Mouse (Mus musculus): ENCODE results near the gene Tpcn2. TPM values are rescaled to one million over a fixed set of nuclear protein-coding genes. Genes with fewer than 3 reads are reported as not detected.

The Tpcn2 gene
- polyA plus RNA-seq, 1 experiment = 49.2 TPM

DNA sequence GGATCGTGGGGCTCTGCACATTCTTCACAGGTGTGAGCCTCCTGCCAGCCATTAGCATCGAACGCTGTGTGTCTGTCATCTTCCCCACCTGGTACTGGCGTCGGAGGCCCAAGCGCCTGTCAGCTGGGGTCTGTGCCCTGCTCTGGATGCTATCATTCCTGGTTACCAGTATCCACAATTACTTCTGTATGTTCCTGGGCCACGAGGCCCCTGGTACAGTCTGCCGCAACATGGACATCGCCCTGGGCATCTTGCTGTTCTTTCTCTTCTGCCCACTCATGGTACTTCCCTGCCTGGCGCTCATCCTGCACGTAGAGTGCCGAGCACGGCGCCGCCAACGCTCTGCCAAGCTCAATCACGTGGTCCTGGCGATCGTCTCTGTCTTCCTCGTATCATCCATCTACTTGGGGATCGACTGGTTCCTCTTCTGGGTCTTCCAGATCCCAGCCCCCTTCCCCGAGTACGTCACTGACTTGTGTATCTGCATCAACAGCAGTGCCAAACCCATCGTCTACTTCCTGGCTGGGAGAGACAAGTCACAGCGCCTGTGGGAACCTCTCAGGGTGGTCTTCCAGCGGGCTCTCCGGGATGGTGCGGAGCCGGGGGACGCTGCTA lies 24.4 kb upstream of the Tpcn2 start:
- no peak for DNase-seq
- TF ChIP-seq CTCF (IDR thresholded peaks at IDR 0.05; ENCODE audit: borderline replicate concordance, control insufficient read depth, extremely low read depth, insufficient read depth, low read length, poor library complexity) = no peak
- TF ChIP-seq POLR2A (IDR thresholded peaks at IDR 0.05; ENCODE audit: control insufficient read depth, extremely low read depth, insufficient read depth, low read length, poor library complexity) = no peak
- Histone ChIP-seq H3K27ac (ENCODE audit: control insufficient read depth, insufficient read depth, low read length) (no peak overlapping the region), H3K4me1 (replicated peaks; ENCODE audit: control insufficient read depth, insufficient read depth, low read length) (no peaks in the 10 kb centered on the region), H3K27me3 (ENCODE audit: control insufficient read depth, insufficient read depth, low read length) (no peaks in the 10 kb centered on the region), H3K36me3 (ENCODE audit: control insufficient read depth, insufficient read depth, low read length) (no peaks in the 10 kb centered on the region), H3K4me3 (ENCODE audit: control insufficient read depth, insufficient read depth, low read length) (no peak overlapping the region)
- 80% methylated on average over 30 of the region's 30 CpGs for WGBS

DNA sequence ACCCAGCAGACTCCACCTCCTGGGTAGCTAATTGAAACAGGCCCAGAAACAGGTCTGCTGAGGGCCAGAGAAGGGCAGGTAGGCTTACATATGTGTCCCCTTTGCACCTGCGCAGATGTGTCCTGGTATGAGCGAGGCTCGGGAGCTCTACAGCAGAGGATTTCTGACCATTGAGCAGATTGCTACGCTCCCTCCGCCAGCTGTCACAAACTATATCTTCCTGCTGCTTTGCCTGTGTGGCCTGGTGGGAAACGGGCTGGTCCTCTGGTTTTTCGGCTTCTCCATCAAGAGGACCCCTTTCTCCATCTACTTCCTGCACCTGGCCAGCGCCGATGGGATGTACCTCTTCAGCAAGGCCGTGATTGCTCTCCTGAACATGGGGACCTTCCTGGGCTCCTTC lies 23.8 kb upstream of the Tpcn2 start:
- Histone ChIP-seq H3K27me3 (ENCODE audit: control insufficient read depth, insufficient read depth, low read length) (no peaks in the 10 kb centered on the region), H3K36me3 (ENCODE audit: control insufficient read depth, insufficient read depth, low read length) (no peaks in the 10 kb centered on the region), H3K4me3 (ENCODE audit: control insufficient read depth, insufficient read depth, low read length) (no peak overlapping the region), H3K4me1 (replicated peaks; ENCODE audit: control insufficient read depth, insufficient read depth, low read length) (no peaks in the 10 kb centered on the region), H3K27ac (ENCODE audit: control insufficient read depth, insufficient read depth, low read length) (no peak overlapping the region)
- TF ChIP-seq CTCF (IDR thresholded peaks at IDR 0.05; ENCODE audit: borderline replicate concordance, control insufficient read depth, extremely low read depth, insufficient read depth, low read length, poor library complexity) (no peak), POLR2A (IDR thresholded peaks at IDR 0.05; ENCODE audit: control insufficient read depth, extremely low read depth, insufficient read depth, low read length, poor library complexity) (no peak)
- 93% methylated on average over 10 of the region's 10 CpGs for WGBS
- DNase-seq = no peak

DNA sequence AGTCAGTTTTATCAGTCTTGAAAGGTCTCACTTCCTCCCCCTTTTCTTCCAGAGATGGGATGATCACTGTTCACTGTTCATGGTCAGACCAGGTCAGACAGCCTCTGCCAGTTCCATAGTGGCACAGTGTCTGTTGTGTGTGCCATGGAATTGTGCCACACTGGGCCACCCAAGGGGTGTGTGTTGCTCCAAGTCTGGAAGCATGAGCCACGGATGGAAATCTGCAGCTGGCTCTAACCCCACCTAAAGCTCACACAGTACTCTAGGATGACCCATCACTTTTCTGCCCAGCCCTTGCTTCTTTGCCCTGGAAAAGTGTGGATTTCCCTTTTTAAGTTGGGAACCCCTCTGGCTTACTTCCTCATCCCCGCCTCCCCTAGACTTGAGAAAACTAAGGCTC lies 20.3 kb upstream of the Tpcn2 start:
- TF ChIP-seq POLR2A (IDR thresholded peaks at IDR 0.05; ENCODE audit: control insufficient read depth, extremely low read depth, insufficient read depth, low read length, poor library complexity) (no peak), CTCF (IDR thresholded peaks at IDR 0.05; ENCODE audit: borderline replicate concordance, control insufficient read depth, extremely low read depth, insufficient read depth, low read length, poor library complexity) (no peak)
- Histone ChIP-seq H3K4me3 (ENCODE audit: control insufficient read depth, insufficient read depth, low read length) (no peak overlapping the region), H3K4me1 (replicated peaks; ENCODE audit: control insufficient read depth, insufficient read depth, low read length) (no peaks in the 10 kb centered on the region), H3K27ac (ENCODE audit: control insufficient read depth, insufficient read depth, low read length) (no peak overlapping the region), H3K36me3 (ENCODE audit: control insufficient read depth, insufficient read depth, low read length) (no peaks in the 10 kb centered on the region), H3K27me3 (ENCODE audit: control insufficient read depth, insufficient read depth, low read length) (no peaks in the 10 kb centered on the region)
- WGBS = 90% methylated on average over 2 of the region's 2 CpGs
- DNase-seq = no peak

DNA sequence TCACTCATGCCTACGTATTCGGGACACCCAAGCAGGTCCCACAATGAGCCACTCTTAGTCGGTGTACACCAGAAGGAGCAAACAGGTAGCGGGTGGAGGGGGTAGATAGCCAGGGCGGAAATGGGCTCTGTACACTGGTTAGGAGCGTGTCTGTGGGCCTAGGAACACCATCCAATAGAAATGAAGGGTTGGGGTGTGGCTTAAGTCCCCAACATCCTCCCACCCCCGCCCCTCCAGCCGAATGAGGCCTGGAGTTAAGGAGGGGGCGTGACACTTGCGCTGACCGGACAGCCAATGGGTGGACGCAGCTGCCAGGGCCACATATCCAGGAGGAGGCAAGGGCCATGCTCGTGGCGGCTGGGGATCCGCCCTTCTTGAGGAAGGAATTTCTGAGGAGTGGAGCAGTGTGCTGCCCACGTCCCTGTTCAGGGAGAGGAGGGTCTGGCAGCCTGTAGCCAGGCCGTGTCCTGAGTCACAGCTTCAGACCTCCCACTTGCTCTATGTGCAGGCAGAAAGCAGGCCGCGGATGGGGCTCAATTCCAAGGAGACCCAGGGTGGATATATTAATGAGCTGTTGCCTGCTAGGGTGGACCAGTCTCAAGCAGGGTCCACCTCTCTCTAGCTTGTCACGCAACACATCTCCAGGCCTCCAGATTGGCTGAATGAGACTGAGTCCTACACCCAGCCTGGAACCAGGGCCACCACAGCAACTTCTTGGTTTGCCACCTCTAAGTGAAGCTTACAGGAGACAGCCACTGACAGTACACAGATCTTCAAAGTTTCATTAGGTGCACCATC lies 18.9 kb upstream of the Tpcn2 start:
- WGBS = 68% methylated on average over 20 of the region's 20 CpGs
- TF ChIP-seq POLR2A (IDR thresholded peaks at IDR 0.05; ENCODE audit: control insufficient read depth, extremely low read depth, insufficient read depth, low read length, poor library complexity) = no peak
- TF ChIP-seq CTCF (IDR thresholded peaks at IDR 0.05; ENCODE audit: borderline replicate concordance, control insufficient read depth, extremely low read depth, insufficient read depth, low read length, poor library complexity) = no peak
- Histone ChIP-seq H3K4me1 (replicated peaks; ENCODE audit: control insufficient read depth, insufficient read depth, low read length) (no peaks in the 10 kb centered on the region), H3K36me3 (ENCODE audit: control insufficient read depth, insufficient read depth, low read length) (no peaks in the 10 kb centered on the region), H3K27ac (ENCODE audit: control insufficient read depth, insufficient read depth, low read length) (no peak overlapping the region), H3K4me3 (ENCODE audit: control insufficient read depth, insufficient read depth, low read length) (no peak overlapping the region), H3K27me3 (ENCODE audit: control insufficient read depth, insufficient read depth, low read length) (no peaks in the 10 kb centered on the region)
- no peak for DNase-seq

DNA sequence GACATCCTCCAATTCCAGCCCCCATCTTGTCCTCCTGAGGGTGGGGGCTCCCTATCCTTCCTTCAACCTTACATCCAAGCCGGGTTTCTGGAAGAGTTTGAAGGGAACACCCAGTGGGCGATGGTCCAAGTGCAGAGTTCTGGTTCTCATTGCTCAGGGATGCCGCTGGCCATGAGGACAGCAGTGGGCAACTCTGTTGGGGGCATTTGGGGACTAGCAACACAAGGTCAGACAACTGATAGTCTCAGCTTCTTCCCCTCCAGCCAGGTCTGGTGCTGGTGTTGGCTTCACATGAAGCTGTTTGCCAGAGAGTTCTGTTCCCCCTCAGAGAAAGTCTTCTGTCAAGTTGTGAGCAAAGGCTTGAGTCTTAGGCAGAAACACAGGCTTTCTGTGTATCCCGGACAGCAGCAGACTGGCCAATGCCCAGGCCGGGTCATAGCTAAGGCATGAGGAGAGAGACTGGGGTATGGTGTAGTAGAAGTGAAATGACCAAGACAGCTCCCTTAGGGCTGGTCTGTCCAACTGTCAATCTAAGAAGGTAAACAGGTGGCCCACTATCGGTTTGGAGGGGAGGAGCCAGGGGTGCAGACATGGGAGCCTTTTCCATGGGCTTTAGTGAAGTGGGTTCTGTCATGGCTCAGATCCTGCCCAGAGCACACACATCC lies 17.7 kb upstream of the Tpcn2 start:
- no peaks in the 10 kb centered on the region for H3K27me3 ChIP-seq (ENCODE audit: control insufficient read depth, insufficient read depth, low read length)
- 95% methylated on average over 6 of the region's 6 CpGs for WGBS
- H3K4me3 ChIP-seq (ENCODE audit: control insufficient read depth, insufficient read depth, low read length) = no peak overlapping the region
- TF ChIP-seq CTCF (IDR thresholded peaks at IDR 0.05; ENCODE audit: borderline replicate concordance, control insufficient read depth, extremely low read depth, insufficient read depth, low read length, poor library complexity) = no peak
- no peaks in the 10 kb centered on the region for H3K36me3 ChIP-seq (ENCODE audit: control insufficient read depth, insufficient read depth, low read length)
- no peak overlapping the region for H3K27ac ChIP-seq (ENCODE audit: control insufficient read depth, insufficient read depth, low read length)
- no peak for DNase-seq
- H3K4me1 ChIP-seq (replicated peaks; ENCODE audit: control insufficient read depth, insufficient read depth, low read length) = no peaks in the 10 kb centered on the region

DNA sequence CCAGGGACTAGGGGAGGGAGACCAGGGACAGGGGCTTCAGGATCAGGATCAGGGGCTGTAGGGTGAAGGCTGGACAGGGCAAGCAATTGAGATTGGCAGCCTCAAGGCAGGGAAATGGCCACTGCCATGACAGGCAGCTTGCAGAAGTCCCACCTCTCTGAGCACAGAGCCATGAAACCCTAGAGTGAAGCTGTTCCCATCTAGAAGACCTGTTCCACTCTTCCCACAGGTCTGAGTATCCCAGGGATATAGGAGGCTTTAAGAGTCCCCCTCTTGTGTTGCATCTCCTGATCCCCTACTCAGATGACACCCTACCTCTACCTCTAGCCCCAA lies 17.2 kb upstream of the Tpcn2 start:
- no peaks in the 10 kb centered on the region for H3K27me3 ChIP-seq (ENCODE audit: control insufficient read depth, insufficient read depth, low read length)
- no peak overlapping the region for H3K4me3 ChIP-seq (ENCODE audit: control insufficient read depth, insufficient read depth, low read length)
- no peaks in the 10 kb centered on the region for H3K4me1 ChIP-seq (replicated peaks; ENCODE audit: control insufficient read depth, insufficient read depth, low read length)
- no peak overlapping the region for H3K27ac ChIP-seq (ENCODE audit: control insufficient read depth, insufficient read depth, low read length)
- TF ChIP-seq CTCF (IDR thresholded peaks at IDR 0.05; ENCODE audit: borderline replicate concordance, control insufficient read depth, extremely low read depth, insufficient read depth, low read length, poor library complexity) = no peak
- no peak for TF ChIP-seq POLR2A (IDR thresholded peaks at IDR 0.05; ENCODE audit: control insufficient read depth, extremely low read depth, insufficient read depth, low read length, poor library complexity)
- DNase-seq = no peak
- H3K36me3 ChIP-seq (ENCODE audit: control insufficient read depth, insufficient read depth, low read length) = no peaks in the 10 kb centered on the region

All from thymus, adult 2 months (tissue).